ENCODE assay signal across 22 mouse cellular contexts in genomic region chr5:100055866-100056369, GRCm38 (mm10). TPM values are rescaled to one million over a fixed set of nuclear protein-coding genes. Genes with fewer than 3 reads are reported as not detected.
DNase-seq lines count a peak whose midpoint lies in the region; ATAC-seq lines count a peak whose summit lies in the region.
"Had no signal": no experiment of that assay in that cellular context is flagged by ENCODE, and none has a peak within 500 bp of the region (broad histone marks: within the 10 kb centered on the region; RNA-seq: fewer than 3 reads in every experiment).

No protein-coding gene starts in this region.

- WGBS in kidney, embryonic 16.5 days: 57% methylated on average over 5 of the region's 5 CpGs

- no peak overlapping the region for H3K9ac ChIP-seq in kidney, embryonic 16.5 days (replicated peaks; ENCODE audit: low read length)
- H3K9ac ChIP-seq: embryonic facial prominence, embryonic 13.5 days; forebrain, embryonic 13.5 days; forebrain, postnatal 0 days; heart, embryonic 12.5 days; hindbrain, embryonic 13.5 days had no signal

- no peaks in the 10 kb centered on the region for H3K27me3 ChIP-seq in kidney, embryonic 16.5 days (ENCODE audit: insufficient read depth, low read length)
- H3K27me3 ChIP-seq: embryonic facial prominence, embryonic 13.5 days; forebrain, embryonic 13.5 days; heart, embryonic 12.5 days; hindbrain, embryonic 13.5 days; Patski had no signal

- 0 out of 2 replicates have a peak, but pooled peaks cover 7% of the 10 kb centered on the region for H3K4me1 ChIP-seq in kidney, embryonic 16.5 days (ENCODE audit: insufficient read depth, low read length)

- H3K4me2 ChIP-seq in kidney, embryonic 16.5 days (replicated peaks; ENCODE audit: low read depth, low read length): no peak overlapping the region
- H3K4me2 ChIP-seq: embryonic facial prominence, embryonic 13.5 days; forebrain, embryonic 13.5 days; heart, embryonic 12.5 days; hindbrain, embryonic 13.5 days had no signal

- no peak for ATAC-seq in erythroblast, adult 5-6 weeks (replicated peaks; ENCODE audit: low FRiP score, poor library complexity, severe bottlenecking)
- ATAC-seq in kidney, embryonic 16.5 days (ENCODE audit: low FRiP score, low TSS enrichment): no peak
- ATAC-seq: activated CD4-positive, CD25-positive, alpha-beta regulatory T cell, adult 4 months; forebrain, embryonic 13.5 days; forebrain, postnatal 0 days; hindbrain, postnatal 0 days; Patski had no signal

- H3K36me3 ChIP-seq in kidney, embryonic 16.5 days (ENCODE audit: insufficient read depth, low read length): peaks cover 17% of the 10 kb centered on the region

- H3K9me3 ChIP-seq in kidney, embryonic 16.5 days (ENCODE audit: low read length): no peaks in the 10 kb centered on the region
- H3K9me3 ChIP-seq: embryonic facial prominence, embryonic 13.5 days; forebrain, embryonic 13.5 days; heart, embryonic 12.5 days; hindbrain, embryonic 13.5 days had no signal

- peak; percentile 56 for DNase-seq in adrenal gland, adult 2 months
- no peak for DNase-seq in adrenal gland, adult 18-20 months (ENCODE audit: low spot score in 2 of 2)
- peak; percentile 38 for DNase-seq in kidney, adult 9 months
- no peak for DNase-seq in kidney, postnatal 14 days
- DNase-seq in adrenal gland, adult 8-10 months: peak; percentile 59
- peak; percentile 63 to 73 for DNase-seq in adrenal gland, postnatal 36 days
- DNase-seq: cerebellum, adult 18-20 months; cerebellum, adult 9-11 months; cerebellum, postnatal 36 days; forebrain, postnatal 0 days; gastrocnemius, adult 2 months; gastrocnemius, postnatal 25 days; heart, postnatal 4 days had no signal

- H3K4me3 ChIP-seq in kidney, embryonic 16.5 days (ENCODE audit: low read length): no peak overlapping the region
- H3K4me3 ChIP-seq: embryonic facial prominence, embryonic 13.5 days; forebrain, embryonic 13.5 days; gastrocnemius, adult 2 months; heart, embryonic 12.5 days; hindbrain, embryonic 13.5 days had no signal

- H3K27ac ChIP-seq in kidney, embryonic 16.5 days (ENCODE audit: low read length): no peak overlapping the region
- H3K27ac ChIP-seq: embryonic facial prominence, embryonic 13.5 days; forebrain, embryonic 13.5 days; gastrocnemius, adult 2 months; hindbrain, embryonic 13.5 days; hindbrain, postnatal 0 days had no signal

RNA-seq across cellular contexts. Expression of gene Enoph1, which starts 16.1 kb away (rescaled TPM):
- total RNA-seq in adrenal gland, adult 2 months (2021): 10 to 100 TPM; 26.5 to 35.8 TPM
- polyA plus RNA-seq in adrenal gland, adult 2 months (2012; rRNA removed): 54.3 and 58.6 TPM in 2 replicates
- total RNA-seq in adrenal gland, adult 18-20 months (2021): 10 to 100 TPM; 28.4 to 35.4 TPM
- total RNA-seq in adrenal gland, adult 8-10 months (2022): 10 to 100 TPM; 38.5 to 54.6 (median 41.4) TPM
- total RNA-seq in adrenal gland, postnatal 36 days (2021): 10 to 100 TPM; 33.2 to 36.6 TPM
- total RNA-seq in erythroblast, adult 5-6 weeks (2015; ENCODE audit: low replicate concordance): 8.4 and 11.5 TPM in 2 replicates
- total RNA-seq in erythroblast, adult 5-6 weeks (2017; ENCODE audit: low replicate concordance): 3.8 and 7.2 TPM in 2 replicates
- polyA plus RNA-seq in kidney, embryonic 16.5 days (2015; fragmentation: Nextera tagmentation; extraction: Ambion mirVana): 47.7 and 52.1 TPM in 2 replicates

RNA-seq across cellular contexts. Expression of gene Hnrnpdl, which starts 16.5 kb away (rescaled TPM):
- 100 to 1,000 TPM; 100 to 114 TPM for total RNA-seq in adrenal gland, adult 2 months (2021)
- polyA plus RNA-seq in adrenal gland, adult 2 months (2012; rRNA removed): 70.4 and 79.3 TPM in 2 replicates
- 100 to 1,000 TPM in 1 of 2 experiments, 10 to 100 TPM in 1; 89.6 to 124 TPM for total RNA-seq in adrenal gland, adult 18-20 months (2021)
- 100 to 1,000 TPM in 3 of 4 experiments, 10 to 100 TPM in 1; 73.6 to 207 (median 150) TPM for total RNA-seq in adrenal gland, adult 8-10 months (2022)
- total RNA-seq in adrenal gland, postnatal 36 days (2021): 100 to 1,000 TPM; 109 to 118 TPM
- 78.4 and 82.3 TPM in 2 replicates for total RNA-seq in erythroblast, adult 5-6 weeks (2015; ENCODE audit: low replicate concordance)
- 106 and 110 TPM in 2 replicates for total RNA-seq in erythroblast, adult 5-6 weeks (2017; ENCODE audit: low replicate concordance)
- 153 and 162 TPM in 2 replicates for polyA plus RNA-seq in kidney, embryonic 16.5 days (2015; fragmentation: Nextera tagmentation; extraction: Ambion mirVana)

Comparison
In these comparisons a context has a peak if more than half of its experiments do, and no peak if none do; other contexts are left out.
1. DNase-seq: peak in adrenal gland, adult 2 months (single experiment), kidney, adult 9 months (single experiment), adrenal gland, adult 8-10 months (single experiment) and adrenal gland, postnatal 36 days (2 of 2); none in adrenal gland, adult 18-20 months (0 of 2) and kidney, postnatal 14 days (single experiment).